In the genomic region with DNA sequence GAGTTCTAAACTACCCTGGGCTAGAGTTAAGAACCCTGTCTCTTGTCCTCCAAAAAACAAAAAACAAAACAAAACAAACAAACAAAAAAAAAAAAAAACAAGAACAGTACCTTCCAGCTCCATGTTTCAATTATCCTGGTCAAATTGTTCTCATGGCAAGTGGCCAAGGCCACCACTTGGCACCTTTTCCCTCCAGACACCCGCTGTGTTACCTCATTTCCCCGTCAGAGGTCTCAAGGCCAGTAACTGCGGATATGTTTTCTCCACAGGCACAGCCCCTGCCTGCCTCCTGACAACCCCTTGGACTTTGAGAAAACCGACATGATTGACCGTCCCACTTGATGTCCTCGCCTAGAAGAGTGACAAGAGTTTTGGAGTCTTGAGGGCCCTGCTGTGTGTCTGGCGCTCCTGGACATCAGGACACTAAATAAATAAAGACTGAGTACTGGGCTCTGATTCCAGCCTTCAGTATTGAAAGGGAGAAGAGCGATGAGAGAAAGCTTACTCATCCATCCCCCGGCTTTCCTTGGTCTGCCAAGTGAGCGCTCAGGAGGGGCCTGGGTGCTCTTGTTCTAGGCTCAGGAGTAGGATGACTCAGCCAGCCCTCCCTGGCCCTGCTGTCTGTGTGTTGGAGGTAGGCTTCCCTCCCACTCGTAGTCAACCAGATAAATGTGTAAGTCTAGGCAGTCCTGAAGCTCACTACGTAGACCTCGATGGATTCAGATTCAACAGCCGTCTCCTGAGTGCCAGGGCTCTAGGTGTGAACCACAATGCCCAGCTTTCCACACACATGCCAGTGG, we compare ENCODE assay signal across 12 mouse cellular contexts. TPM values are rescaled to one million over a fixed set of nuclear protein-coding genes. Genes with fewer than 3 reads are reported as not detected.
A peak's percentile ranks its signal among the peaks of the same experiment; 100 is the strongest.
DNase-seq lines count a peak whose midpoint lies in the region; ATAC-seq and TF ChIP-seq lines count a peak whose summit lies in the region.
"Had no signal": no experiment of that assay in that cellular context is flagged by ENCODE, and none has a peak within 500 bp of the region (broad histone marks: within the 10 kb centered on the region; RNA-seq: fewer than 3 reads in every experiment).

No protein-coding gene starts in this region.

- H3K36me3 ChIP-seq in limb, embryonic 10.5 days, result peaks cover 40% of the 10 kb centered on the region
- peaks cover 23% of the 10 kb centered on the region for H3K36me3 ChIP-seq in midbrain, embryonic 13.5 days

- H3K9me3 ChIP-seq in limb, embryonic 10.5 days (replicated peaks), result no peaks in the 10 kb centered on the region; the same call in 1 of the 2 replicates
- peaks cover 11% of the 10 kb centered on the region for H3K9me3 ChIP-seq in midbrain, embryonic 13.5 days
- H3K9me3 ChIP-seq: midbrain, embryonic 15.5 days had no signal

- no peak for ATAC-seq in midbrain, embryonic 13.5 days
- ATAC-seq: forebrain, embryonic 13.5 days; midbrain, embryonic 15.5 days had no signal

- intact Hi-C loops in left cerebral cortex, postnatal 25 days (cut with DNase I), result loop anchor here (10.0 kb wide), 1 partner anchor 232 kb away; no protein-coding TSS in a partner anchor
- intact Hi-C loops in gastrocnemius, adult 2 months (cut with DNase I), result no loop called here

- DNase-seq in layer of hippocampus, adult 11-12 months (ENCODE audit: low spot score), result peak; percentile 58
- no peak for DNase-seq in layer of hippocampus, postnatal 25 days (ENCODE audit: extremely low spot score in 1 of 2, low spot score in 1 of 2)
- peak; percentile 87 for DNase-seq in NIH3T3 (ENCODE audit: low read depth)
- DNase-seq in cerebellum, postnatal 14 days, result peak; percentile 37 to 45
- peak; percentile 53 to 95 for DNase-seq in left cerebral cortex, postnatal 25 days (ENCODE audit: low spot score in 2 of 2)
- no peak for DNase-seq in limb, embryonic 10.5 days (ENCODE audit: low spot score)
- DNase-seq in gastrocnemius, adult 2 months, result no peak

- no peak overlapping the region for H3K4me2 ChIP-seq in midbrain, embryonic 13.5 days (replicated peaks)
- H3K4me2 ChIP-seq: forebrain, embryonic 13.5 days; kidney, embryonic 15.5 days; midbrain, embryonic 15.5 days had no signal

- TF ChIP-seq CTCF in gastrocnemius, adult 2 months (IDR thresholded peaks at IDR 0.05), result no peak

- 96% methylated on average over 14 of the region's 14 CpGs for WGBS in limb, embryonic 10.5 days
- WGBS in midbrain, embryonic 13.5 days, result 99% methylated on average over 14 of the region's 14 CpGs

- H3K9ac ChIP-seq in midbrain, embryonic 13.5 days (replicated peaks), result no peak overlapping the region
- H3K9ac ChIP-seq: forebrain, embryonic 13.5 days; kidney, embryonic 15.5 days; midbrain, embryonic 15.5 days had no signal

- no peak overlapping the region for H3K4me3 ChIP-seq in limb, embryonic 10.5 days
- no peak overlapping the region for H3K4me3 ChIP-seq in gastrocnemius, adult 2 months
- H3K4me3 ChIP-seq in midbrain, embryonic 13.5 days (replicated peaks), result no peak overlapping the region
- H3K4me3 ChIP-seq: forebrain, embryonic 13.5 days; kidney, embryonic 15.5 days; midbrain, embryonic 15.5 days had no signal

- no peak overlapping the region for H3K27ac ChIP-seq in limb, embryonic 10.5 days
- no peak overlapping the region for H3K27ac ChIP-seq in gastrocnemius, adult 2 months
- no peak overlapping the region for H3K27ac ChIP-seq in midbrain, embryonic 13.5 days
- H3K27ac ChIP-seq: forebrain, embryonic 13.5 days; kidney, embryonic 15.5 days; midbrain, embryonic 15.5 days had no signal

- H3K4me1 ChIP-seq in limb, embryonic 10.5 days, result peaks cover 17% of the 10 kb centered on the region
- peaks cover 23% of the 10 kb centered on the region for H3K4me1 ChIP-seq in midbrain, embryonic 13.5 days (replicated peaks)

- H3K27me3 ChIP-seq in limb, embryonic 10.5 days (ENCODE audit: low read depth, poor library complexity, severe bottlenecking), result no peaks in the 10 kb centered on the region
- no peaks in the 10 kb centered on the region for H3K27me3 ChIP-seq in midbrain, embryonic 13.5 days
- H3K27me3 ChIP-seq: CH12.LX; forebrain, embryonic 13.5 days; kidney, embryonic 15.5 days; midbrain, embryonic 15.5 days had no signal

RNA-seq across cellular contexts. Expression of a gene that starts 3.7 kb away (rescaled TPM):
- total RNA-seq in layer of hippocampus, postnatal 25 days (2021), result 10 to 100 TPM; 12.8 to 13.6 TPM
- 10 to 100 TPM; 10.9 to 11.3 TPM for total RNA-seq in left cerebral cortex, postnatal 25 days (2021)
- polyA plus RNA-seq in limb, embryonic 10.5 days (2016; fragmentation: Nextera tagmentation; extraction: Ambion mirVana), result 26.6 and 28.9 TPM in 2 replicates
- total RNA-seq in gastrocnemius, adult 2 months (2021), result 1 to 10 TPM; 9.2 to 9.4 TPM
- 29.2 and 30.4 TPM in 2 replicates for polyA plus RNA-seq in midbrain, embryonic 13.5 days (2015; fragmentation: Nextera tagmentation; extraction: Ambion mirVana)

RNA-seq across cellular contexts. Expression of a gene that starts 32.4 kb away (rescaled TPM):
- total RNA-seq in layer of hippocampus, postnatal 25 days (2021), result 10 to 100 TPM; 14.9 to 15.5 TPM
- 10 to 100 TPM; 17.8 to 22.1 TPM for total RNA-seq in left cerebral cortex, postnatal 25 days (2021)
- polyA plus RNA-seq in limb, embryonic 10.5 days (2016; fragmentation: Nextera tagmentation; extraction: Ambion mirVana), result 48.8 and 53.4 TPM in 2 replicates
- total RNA-seq in gastrocnemius, adult 2 months (2021), result 10 to 100 TPM; 11.6 to 13.2 TPM
- polyA plus RNA-seq in midbrain, embryonic 13.5 days (2015; fragmentation: Nextera tagmentation; extraction: Ambion mirVana), result 18.3 and 20.2 TPM in 2 replicates

Comparison
In these comparisons a context has a peak if more than half of its experiments do, and no peak if none do; other contexts are left out.
1. DNase-seq: peak in layer of hippocampus, adult 11-12 months (single experiment), NIH3T3 (single experiment), cerebellum, postnatal 14 days (2 of 2) and left cerebral cortex, postnatal 25 days (2 of 2); none in layer of hippocampus, postnatal 25 days (0 of 2), limb, embryonic 10.5 days (single experiment) and gastrocnemius, adult 2 months (single experiment).